Mouse (Mus musculus): Measurements from ENCODE around the gene Tmsb10.

GRCm38 (mm10) chr6:72982506-72982905 is 24.0 kb upstream of the Tmsb10 start:
- no peak for TF ChIP-seq CTCF (IDR thresholded peaks at IDR 0.05; ENCODE audit: insufficient read depth, low read length)
- no peak for TF ChIP-seq POLR2A (IDR thresholded peaks at IDR 0.05; ENCODE audit: borderline replicate concordance, extremely low read depth, low read depth, low read length)

Data from lung, adult 2 months (tissue).